Mouse (Mus musculus) kidney, postnatal 25 days (tissue): ENCODE results near the gene Olfr572.

Source experiments
- DNase-seq, 2 experiments: peaks; one replicate each; pipeline ENCODE4 v3.0.0; 2021; ENCODE audit warnings: mixed read lengths in 2 of 2

Olfr572 gene

DNA sequence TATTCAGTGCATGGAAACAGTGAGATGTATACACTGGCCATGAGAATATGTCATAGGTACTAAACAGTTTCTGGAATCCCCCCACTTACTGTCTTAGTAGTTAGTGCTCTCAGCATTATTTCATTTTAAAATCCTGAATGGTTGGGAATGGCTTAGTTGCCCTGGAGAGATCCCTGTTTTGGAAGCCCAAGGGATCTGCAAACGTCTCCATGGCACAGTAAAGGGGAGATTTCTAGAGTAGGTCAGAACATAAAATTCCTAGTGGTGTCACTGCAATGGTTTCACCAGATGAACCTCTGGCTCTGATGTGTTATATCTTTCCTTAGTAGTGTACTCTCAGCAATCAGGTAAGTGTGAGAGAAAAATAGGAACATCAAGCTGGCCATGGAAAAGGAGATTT lies at the start of gene Olfr572:
TSS of gene Olfr572 (plus strand) at position 301 of the 400 bp plus-strand sequence.
- DNase-seq = no peak

DNA sequence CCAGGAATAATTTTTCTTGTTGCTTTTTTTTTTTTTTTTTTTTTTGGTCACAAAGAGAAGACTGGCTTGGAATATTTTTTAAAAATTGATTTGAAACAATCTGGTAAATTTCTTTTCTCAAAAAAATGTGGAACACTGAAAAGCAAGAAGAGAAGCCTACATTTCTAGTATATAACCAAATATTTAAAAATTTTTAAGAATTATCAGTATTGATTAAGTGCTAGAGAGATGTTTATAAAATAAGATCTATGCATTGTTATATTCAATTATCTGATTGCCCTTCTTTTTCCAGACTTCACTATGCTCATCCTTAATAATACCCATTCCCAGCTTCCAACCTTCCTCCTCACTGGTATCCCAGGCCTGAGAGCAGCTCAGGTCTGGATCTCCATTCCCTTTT lies 47.4 kb upstream of the Olfr572 start, which contains the start of gene Olfr568:
TSS of gene Olfr568 (plus strand) at position 301 of the 400 bp plus-strand sequence.
- DNase-seq = no peak

DNA sequence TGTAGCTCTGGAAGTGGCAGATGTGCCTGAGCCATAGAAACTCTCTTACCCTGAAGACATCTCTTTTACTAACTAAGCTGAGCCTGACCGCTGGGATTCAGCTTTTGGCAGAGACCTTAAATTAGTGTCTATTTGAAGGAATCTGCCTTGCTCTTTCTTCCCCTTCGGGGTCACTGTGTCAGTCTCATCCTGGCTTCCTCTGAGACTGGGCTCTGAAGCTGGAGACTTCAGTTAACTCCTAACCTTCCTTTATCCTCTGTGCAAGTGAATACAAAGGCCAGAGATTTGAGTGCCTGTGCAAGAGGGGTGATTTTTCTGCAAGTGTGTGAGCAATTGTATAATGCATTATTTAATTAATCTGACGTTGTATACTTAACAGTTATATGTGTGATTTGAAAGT lies 33.4 kb upstream of the Olfr572 start, which contains the start of gene Olfr569:
TSS of gene Olfr569 (minus strand) at position 101 of the 400 bp plus-strand sequence.
- DNase-seq = no peak

DNA sequence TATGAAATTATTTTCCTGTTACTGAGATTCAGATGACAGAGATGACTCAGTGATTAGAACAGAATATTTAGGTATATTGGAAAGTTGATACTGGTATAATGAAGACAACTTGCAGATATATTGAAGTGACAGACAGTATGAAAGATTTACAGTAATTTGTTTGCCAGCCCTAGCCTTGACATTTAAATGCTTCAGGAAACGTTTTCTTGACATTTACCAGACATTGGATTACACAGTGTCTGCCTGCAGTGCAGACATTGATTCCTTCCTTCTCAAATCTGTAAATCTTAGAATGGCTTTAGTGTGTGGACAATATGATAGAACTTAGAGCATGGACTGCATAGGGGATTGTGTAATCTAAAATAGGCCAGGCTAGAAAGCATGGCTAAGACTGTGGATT lies 8.9 kb upstream of the Olfr572 start:
- DNase-seq = no peak

DNA sequence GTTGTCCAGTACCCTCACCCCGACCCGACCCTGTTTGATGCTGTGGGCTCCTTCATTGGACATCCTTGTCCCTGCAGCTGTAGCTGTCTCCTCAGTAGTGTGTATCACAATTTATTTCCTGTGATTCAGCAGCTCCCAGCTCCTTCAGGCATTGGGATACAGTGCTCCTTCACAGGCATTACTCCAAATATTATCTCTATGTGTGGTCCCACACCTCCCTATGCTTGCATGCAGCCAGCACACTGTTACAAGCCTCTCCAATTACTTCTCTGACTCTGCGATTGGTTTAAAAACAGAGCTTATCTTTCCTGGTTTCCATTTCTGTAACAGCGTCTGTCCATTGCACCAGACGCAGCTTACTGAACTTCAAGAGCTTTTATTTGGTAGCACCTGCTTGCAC lies 7.8 kb upstream of the Olfr572 start:
- no peak for DNase-seq

DNA sequence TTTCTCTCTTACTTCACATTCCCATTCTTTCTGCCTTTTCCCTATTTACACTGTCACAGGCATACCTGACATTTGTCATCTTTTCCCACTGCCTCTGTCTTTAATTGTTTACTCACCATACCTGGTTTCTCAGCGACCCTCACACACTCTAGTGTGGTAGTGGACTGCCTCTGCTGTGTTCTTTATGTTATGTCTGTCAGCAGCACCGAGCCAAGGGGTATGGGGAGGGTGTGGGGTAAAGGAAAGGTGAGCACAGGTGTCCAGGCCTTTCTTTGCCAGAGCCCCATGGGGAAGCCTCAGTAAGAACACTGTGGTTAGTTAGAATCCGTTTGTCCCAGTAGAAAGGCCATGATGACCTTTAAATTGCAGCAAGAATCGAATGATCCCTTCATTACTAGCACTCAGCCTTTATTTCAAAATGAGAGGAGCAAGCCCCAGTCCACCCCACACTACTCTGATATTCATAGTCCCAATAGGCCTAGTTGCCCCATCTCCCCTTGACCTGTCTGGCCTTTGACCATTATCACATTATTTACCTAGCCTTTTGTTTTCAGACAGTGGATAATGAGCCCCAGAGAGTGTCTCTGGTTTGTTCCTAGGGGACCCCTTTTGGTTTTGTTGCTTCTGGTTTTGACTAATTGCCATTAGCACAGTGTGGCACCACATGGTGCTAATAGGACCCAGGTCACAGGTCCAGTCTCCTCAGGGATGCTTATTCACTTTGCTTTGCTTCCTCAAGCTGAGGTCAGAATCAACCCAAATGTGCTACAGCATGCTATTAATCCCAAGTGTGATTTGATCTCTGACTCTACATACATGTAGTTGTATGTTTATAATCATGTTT lies 7.0 kb upstream of the Olfr572 start, which contains the start of gene Olfr571:
TSS of gene Olfr571 (minus strand) at position 505 of the 844 bp plus-strand sequence.
- no peak for DNase-seq

DNA sequence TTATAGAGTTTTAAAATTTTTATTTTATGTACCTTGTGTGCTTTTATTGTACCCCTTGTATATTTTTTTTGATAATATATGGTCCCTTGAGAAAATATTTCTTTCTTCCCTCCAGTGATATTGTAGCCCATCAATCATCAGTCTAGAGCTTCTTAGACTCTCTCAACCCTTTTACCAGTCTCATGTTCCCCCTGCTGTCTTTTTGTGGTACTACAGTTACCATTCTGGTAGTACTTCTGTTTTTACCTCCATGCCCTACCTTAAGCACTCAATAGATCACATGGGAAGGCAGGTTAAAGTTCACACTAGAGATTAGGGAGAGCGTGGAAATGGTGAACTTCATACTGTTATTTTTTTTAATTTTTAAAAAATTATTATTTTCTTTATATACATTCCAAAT lies 4.6 kb upstream of the Olfr572 start:
- DNase-seq = peak in 1 of 2 experiments; percentile 17

DNA sequence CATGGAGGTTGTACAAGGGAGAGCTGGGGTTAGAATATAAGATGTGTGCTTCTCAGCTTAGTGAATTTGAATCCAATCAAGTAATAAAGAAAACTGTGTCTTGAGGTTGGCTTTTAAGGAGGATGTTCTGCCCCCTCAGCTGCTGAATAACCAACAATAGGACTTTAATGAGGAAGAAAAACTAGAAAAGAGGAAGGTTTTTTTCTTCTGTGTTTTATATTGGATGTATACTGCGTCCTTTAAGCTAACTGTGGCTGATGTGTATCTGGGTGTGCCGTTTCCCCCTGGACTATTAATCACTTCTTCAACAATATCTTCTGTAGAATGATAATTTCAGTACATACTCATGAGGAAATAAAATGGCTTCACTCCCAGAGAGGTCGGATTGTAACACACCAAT lies 2.9 kb downstream of the Olfr572 start:
- DNase-seq = no peak

DNA sequence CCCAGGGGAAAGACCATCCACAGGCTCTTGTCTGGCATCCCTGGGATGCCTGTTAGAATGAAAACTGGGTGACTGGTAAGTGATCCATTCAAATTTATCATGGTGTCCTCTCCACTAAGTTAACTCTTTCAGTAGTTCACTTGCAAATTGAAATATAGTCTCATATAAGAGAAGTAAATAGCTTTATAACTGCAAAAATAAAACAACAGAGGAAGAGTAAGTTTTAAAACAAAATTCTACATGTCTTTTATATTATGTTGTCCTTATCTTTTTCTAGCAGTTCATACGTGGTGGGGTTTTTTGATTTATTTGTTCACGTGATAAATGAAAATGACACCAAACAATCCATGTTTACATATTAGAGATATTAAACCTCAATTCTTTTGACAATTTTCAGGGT lies 18.3 kb downstream of the Olfr572 start, which contains the start of gene Olfr573-ps1:
TSS of gene Olfr573-ps1 (minus strand) at position 101 of the 400 bp plus-strand sequence.
- DNase-seq = no peak

DNA sequence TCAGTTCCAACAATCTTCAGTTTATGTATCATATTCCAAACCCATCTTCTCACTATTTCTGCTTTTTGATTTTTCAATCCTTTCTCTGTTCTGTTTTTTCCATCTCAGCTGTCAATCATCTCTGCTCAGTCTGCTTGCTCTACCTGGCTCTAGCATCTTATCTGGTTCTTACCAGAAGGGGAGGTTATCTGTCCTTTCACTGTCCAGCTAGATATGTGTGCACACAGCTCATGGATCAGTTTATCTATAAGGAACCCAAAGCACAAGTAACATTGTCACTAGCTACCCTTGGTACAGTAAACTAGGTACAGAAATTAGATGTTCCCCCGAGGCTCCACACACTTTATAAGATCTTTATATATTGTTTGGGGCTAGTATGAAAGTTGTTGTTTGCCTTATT lies 19.2 kb downstream of the Olfr572 start:
- no peak for DNase-seq

DNA sequence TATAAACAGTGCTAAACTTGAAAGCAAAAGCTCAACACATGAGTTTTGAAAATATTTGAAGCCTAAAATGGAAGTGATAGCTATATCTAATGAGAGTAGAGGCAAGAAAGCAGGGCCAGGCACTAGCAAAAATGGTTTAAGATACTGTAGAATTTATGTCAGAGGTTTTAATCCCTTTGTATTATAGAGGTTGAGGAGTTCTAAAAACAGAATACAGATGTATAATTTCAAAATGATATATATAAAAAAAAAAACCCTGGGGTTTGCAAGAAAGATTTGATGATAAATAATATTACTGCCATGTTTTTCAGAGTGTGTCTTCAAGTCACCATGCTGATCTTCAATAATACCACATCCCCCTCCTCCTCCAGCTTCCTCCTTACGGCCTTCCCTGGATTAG lies 24.0 kb downstream of the Olfr572 start, which contains the start of gene Olfr574:
TSS of gene Olfr574 (plus strand) at position 301 of the 400 bp plus-strand sequence.
- DNase-seq = no peak

DNA sequence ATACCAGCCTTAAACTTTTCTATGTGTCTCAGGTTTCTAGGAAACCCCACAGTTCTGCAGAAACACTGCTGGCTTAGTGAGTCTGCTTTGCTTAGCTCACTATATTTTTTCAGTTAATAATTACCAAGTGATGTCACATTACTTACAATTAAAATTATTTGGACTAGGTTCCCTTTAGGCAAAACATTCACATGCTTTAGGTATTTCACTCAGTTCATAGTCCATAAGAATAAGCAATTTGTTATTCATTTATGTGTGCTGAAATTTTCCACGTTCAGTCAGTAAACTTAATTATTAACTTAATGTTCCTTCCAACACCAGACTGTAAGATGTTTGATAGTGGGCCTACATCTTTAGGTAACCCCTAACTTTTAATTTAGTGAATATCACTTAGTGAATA lies 26.5 kb downstream of the Olfr572 start:
- no peak for DNase-seq

DNA sequence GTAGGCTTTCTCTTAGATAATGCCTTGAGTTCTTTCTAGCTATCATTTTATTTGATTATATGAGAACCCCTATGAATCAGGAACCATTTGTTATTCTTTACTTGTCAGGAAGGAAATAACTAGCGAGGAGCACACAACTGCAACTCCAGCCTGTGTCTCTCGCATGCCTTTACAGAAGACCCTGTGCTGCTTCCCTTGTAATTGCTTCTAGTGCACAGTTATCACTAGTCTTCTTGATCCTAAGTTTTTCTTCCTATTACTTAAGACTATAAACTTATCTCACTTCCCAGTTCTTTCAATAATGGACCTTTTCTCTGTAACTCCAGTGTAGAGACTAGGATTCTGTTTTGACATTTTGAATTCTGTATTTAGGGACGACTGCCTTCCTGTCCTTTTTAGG lies 33.9 kb downstream of the Olfr572 start:
- DNase-seq = no peak

DNA sequence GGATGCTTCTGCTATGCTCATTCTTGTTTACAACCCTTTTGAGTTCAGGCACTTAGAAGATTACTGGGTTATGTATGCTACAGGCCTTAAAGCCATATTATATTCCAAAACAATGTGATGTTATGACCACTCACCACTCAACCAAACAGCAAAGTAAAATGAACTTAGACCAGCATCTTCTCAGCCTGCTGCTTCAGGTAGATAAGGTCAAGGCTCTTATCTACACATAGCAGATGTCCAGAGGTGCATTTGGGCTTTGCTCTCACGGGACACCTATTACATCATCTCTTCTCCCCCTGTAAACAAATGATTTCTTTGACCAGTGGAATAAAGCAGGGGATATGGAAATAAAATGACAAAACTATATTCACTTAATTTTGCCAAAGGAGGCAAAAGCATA lies 34.4 kb downstream of the Olfr572 start, which contains the start of gene Olfr575:
TSS of gene Olfr575 (minus strand) at position 183 of the 400 bp plus-strand sequence.
- DNase-seq = no peak

DNA sequence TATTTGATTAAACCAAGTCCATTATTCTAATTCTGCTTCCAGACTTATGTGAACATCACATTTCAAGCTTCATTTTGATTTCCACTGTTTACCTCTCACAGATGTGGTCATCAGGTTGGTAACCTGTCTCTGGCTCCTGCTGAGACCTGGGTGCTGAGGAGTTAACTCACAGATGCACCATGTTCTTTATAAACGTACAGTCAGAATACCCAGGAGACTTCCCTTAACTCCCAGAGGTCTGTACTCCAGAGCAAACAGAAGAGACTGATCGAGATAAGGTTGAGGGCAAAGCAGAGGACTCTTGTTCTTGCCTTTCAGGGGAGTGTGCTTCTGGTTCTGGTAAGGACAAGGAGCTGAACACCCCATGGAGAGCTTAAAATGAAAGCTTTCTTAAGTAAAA lies 38.2 kb downstream of the Olfr572 start, which contains the start of gene Olfr576:
TSS of gene Olfr576 (plus strand) at position 301 of the 400 bp plus-strand sequence.
- no peak for DNase-seq

DNA sequence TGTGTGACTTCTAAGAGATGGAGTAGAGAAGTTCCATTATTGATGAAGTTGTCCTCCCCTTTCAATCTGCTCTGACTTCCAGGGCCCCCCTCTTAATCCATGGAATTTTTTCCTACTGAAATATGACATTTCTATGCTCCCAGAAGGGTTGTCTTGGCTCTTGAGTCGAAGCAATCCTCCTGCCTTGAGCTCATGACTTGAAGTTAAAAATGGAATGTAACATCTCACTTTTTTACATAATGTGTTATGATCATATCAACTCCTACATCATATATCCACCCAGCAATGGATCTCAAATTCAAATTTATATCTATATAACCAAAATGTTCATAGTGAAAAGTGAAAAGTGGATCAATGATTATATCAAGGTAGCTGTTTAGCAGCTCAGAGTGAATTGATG lies 50.2 kb downstream of the Olfr572 start:
- no peak for DNase-seq

DNA sequence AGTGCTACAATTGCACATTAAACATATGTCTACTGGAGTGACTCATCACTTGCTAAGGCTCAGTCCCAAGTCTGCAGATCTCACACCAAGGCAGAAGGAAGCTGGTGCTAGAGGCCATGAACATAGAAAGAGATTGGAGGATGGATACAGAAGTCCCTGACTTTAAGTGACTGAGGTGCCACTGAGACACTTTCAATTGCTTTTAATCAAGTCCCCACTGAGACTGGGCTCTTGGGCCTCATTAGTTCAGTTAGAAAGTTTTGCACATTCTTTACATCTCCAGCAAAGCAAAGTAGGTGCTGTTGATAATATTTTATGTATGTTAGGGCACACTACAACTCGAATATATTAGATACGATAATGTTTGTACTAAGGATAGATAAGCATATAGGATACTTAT lies 51.6 kb downstream of the Olfr572 start, which contains the start of gene Olfr577:
TSS of gene Olfr577 (minus strand) at position 101 of the 400 bp plus-strand sequence.
- DNase-seq = no peak
